Mouse (Mus musculus) limb, embryonic 11.5 days (tissue): ENCODE results near the gene Anxa3. TPM values are rescaled to one million over a fixed set of nuclear protein-coding genes. Genes with fewer than 3 reads are reported as not detected.

ENCODE experiments used
- ATAC-seq: fragments of 200-750 bp; cut with Nextera tagmentation; 2 replicates; pipeline ENCODE4 v1.8.0; 2017; ENCODE audit warnings: low read depth; ENCODE audit not compliant: insufficient number of reproducible peaks, low FRiP score, low TSS enrichment
- DNase-seq: peaks from one replicate; pipeline ENCODE4 v3.0.0-alpha.2; 2015; ENCODE audit warnings: low spot score
- H3K27ac ChIP-seq: fragments of 300-500 bp; sonication (generic); replicated peaks from 2 replicates; pipeline ENCODE4 v1.5.1; 2014; ENCODE audit warnings: low read depth, mild to moderate bottlenecking, low read length
- H3K27me3 ChIP-seq: fragments of 300-500 bp; sonication (generic); 2 replicates; pipeline ENCODE4 v1.6.1; 2014; ENCODE audit warnings: mild to moderate bottlenecking, low read length, mixed read lengths; ENCODE audit not compliant: control insufficient read depth, insufficient read depth
- H3K36me3 ChIP-seq: fragments of 300-500 bp; sonication (generic); 2 replicates; pipeline ENCODE4 v1.6.1; 2014; ENCODE audit warnings: mild to moderate bottlenecking, low read length, moderate library complexity, mixed read lengths; ENCODE audit not compliant: control insufficient read depth, insufficient read depth
- H3K4me1 ChIP-seq: fragments of 300-500 bp; sonication (generic); 2 replicates; pipeline ENCODE4 v1.6.1; 2014; ENCODE audit warnings: low read length, mixed read lengths; ENCODE audit not compliant: control insufficient read depth, insufficient read depth
- H3K4me2 ChIP-seq: fragments of 300-500 bp; sonication (generic); 2 replicates; pipeline ENCODE4 v1.6.1; 2014; ENCODE audit warnings: low read depth, mild to moderate bottlenecking, moderate library complexity; ENCODE audit not compliant: severe bottlenecking
- H3K4me3 ChIP-seq: fragments of 300-500 bp; sonication (generic); 2 replicates; pipeline ENCODE4 v1.5.1; 2014; ENCODE audit warnings: low read depth, low read length
- H3K9ac ChIP-seq: fragments of 300-500 bp; sonication (generic); 2 replicates; pipeline ENCODE4 v1.6.1; 2014; ENCODE audit warnings: mild to moderate bottlenecking, low read length
- H3K9me3 ChIP-seq: fragments of 300-500 bp; sonication (generic); 2 replicates; pipeline ENCODE4 v1.6.1; 2016; ENCODE audit warnings: low read length; ENCODE audit not compliant: control insufficient read depth
- WGBS: fragments of 180-500 bp; shearing (Covaris S2); extraction: QIAGEN DNeasy Blood & Tissue Kit; methylation state at CpG from one replicate; pipeline ENCODE4 v1.1.7; 2014; 5-methylcytosine and 5-hydroxymethylcytosine counted together
- polyA plus RNA-seq: library from polyadenylated mRNA; unstranded; fragments of >200 nt; fragmentation: Nextera tagmentation; extraction: Ambion mirVana; gene quantifications from 2 replicates; pipeline ENCODE4 v1.2.1, GENCODE M21; 2014

Anxa3 gene
- polyA plus RNA-seq, 1 experiment from 2014 or later, result 17.1 TPM

DNA sequence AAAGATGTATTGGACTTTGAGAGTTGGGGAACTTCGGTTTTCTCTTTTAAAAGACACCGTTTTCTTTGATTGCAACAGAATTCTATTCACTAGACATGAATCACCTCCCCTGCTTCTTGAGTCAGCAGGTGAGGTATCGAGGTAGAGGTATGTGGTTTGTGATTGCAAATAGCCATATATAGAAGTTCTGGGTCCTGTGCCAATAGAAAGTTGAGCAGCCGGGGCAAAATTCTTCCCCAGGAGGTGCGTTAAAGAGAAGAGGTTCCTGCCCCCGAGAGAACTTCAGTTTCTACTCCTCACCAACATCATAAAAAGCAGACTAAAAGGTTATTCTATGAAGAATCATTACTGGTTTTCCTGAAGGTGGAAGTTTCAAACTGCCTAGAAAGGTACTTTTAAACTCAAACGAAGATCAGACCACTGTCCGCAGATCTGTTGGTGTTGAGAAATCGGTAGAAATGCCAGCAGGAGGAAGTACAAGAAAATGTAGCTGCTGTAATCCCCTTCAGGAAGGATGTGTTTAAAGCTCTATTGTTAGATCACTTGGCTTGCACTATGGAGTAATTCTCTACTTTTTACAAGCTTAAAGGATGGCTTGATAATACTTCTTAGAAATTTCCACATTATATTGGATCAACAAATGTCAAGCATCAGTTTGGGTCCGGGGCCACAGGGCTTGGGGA, 955 bp downstream of the Anxa3 start:
- no peak overlapping the region for H3K27ac ChIP-seq
- no peak overlapping the region for H3K9ac ChIP-seq
- DNase-seq, result no peak
- no peaks in the 10 kb centered on the region for H3K9me3 ChIP-seq
- H3K27me3 ChIP-seq, result no peaks in the 10 kb centered on the region
- WGBS, result 55% methylated on average over 10 of the region's 10 CpGs
- 0 out of 2 replicates have a peak, but pooled peaks cover 4% of the 10 kb centered on the region for H3K4me1 ChIP-seq
- no peak for ATAC-seq
- H3K4me3 ChIP-seq, result peak overlapping the region; percentile 36; the same call in 1 of the 2 replicates
- H3K4me2 ChIP-seq, result peak overlapping the region; percentile 84; the same call in 1 of the 2 replicates
- H3K36me3 ChIP-seq, result no peaks in the 10 kb centered on the region

DNA sequence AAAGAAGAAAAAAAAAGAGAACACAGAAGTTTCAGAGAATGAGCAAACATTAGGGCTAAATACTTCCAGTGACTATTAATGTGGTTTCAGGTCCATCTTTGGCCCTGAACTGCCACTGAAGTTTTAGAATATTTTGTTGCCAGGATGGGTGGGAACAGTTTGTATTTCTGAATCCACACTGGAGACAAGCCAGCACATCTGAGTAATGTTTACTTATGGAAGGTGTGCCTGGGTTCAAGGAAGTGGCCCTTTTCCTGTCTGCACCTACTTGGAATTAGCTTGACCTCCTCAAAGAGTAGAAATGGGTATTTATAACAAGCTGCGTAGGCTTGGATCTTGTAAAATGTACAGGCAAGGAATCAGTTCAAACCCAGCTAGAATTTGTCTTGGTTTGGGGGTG, 2.6 kb downstream of the Anxa3 start:
- Histone ChIP-seq H3K27me3 (no peaks in the 10 kb centered on the region), H3K4me3 (no peak overlapping the region), H3K4me2 (no peak overlapping the region), H3K27ac (no peak overlapping the region), H3K36me3 (no peaks in the 10 kb centered on the region), H3K4me1 (0 out of 2 replicates have a peak, but pooled peaks cover 4% of the 10 kb centered on the region), H3K9me3 (no peaks in the 10 kb centered on the region), H3K9ac (no peak overlapping the region)
- ATAC-seq (no peak), DNase-seq (no peak)
- WGBS, result 97% methylated on average over 1 of the region's 1 CpGs

- H3K9me3 ChIP-seq, result no peaks in the 10 kb centered on the region
- no peak overlapping the region for H3K9ac ChIP-seq
- no peak overlapping the region for H3K27ac ChIP-seq
- H3K4me3 ChIP-seq, result no peak overlapping the region
- ATAC-seq (no peak), DNase-seq (no peak)
- peaks cover 12% of the 10 kb centered on the region; the same call in 1 of the 2 replicates for H3K4me1 ChIP-seq
- H3K27me3 ChIP-seq, result no peaks in the 10 kb centered on the region
- 90% methylated on average over 6 of the region's 6 CpGs for WGBS
- H3K36me3 ChIP-seq, result no peaks in the 10 kb centered on the region
- no peak overlapping the region for H3K4me2 ChIP-seq
These were observed 4.3 kb downstream of the Anxa3 start for GRCm38 (mm10) chr5:96797465-96797864.

- Histone ChIP-seq H3K4me3 (no peak overlapping the region), H3K9ac (no peak overlapping the region), H3K9me3 (no peaks in the 10 kb centered on the region), H3K27me3 (no peaks in the 10 kb centered on the region), H3K4me1 (peaks cover 8% of the 10 kb centered on the region; the same call in 1 of the 2 replicates), H3K36me3 (no peaks in the 10 kb centered on the region), H3K4me2 (no peak overlapping the region), H3K27ac (no peak overlapping the region)
- DNase-seq (no peak), ATAC-seq (no peak)
- WGBS, result 94% methylated on average over 9 of the region's 9 CpGs
These were observed 6.0 kb downstream of the Anxa3 start for GRCm38 (mm10) chr5:96799165-96799564.

DNA sequence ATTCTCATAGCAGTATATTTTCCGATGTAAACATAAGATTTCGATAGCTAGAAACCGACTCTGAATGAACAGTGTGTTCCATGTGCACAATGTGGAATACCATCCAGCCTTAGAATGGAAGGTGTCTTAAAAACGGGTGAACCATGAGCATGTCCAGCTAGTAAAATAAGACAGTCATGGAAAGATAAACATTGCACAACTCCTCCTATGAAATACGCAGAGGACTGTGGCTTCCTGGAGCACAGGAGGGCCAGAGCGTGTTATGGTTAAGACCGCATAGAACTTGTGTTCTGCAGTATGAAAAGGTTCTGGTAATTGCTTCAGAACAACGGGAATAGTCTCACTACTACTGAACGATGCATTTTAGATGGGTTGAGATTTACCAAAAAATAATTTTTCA, 6.8 kb downstream of the Anxa3 start:
- no peak overlapping the region for H3K4me3 ChIP-seq
- H3K4me2 ChIP-seq, result no peak overlapping the region
- DNase-seq, result no peak
- no peaks in the 10 kb centered on the region for H3K27me3 ChIP-seq
- H3K36me3 ChIP-seq, result no peaks in the 10 kb centered on the region
- WGBS, result 95% methylated on average over 9 of the region's 9 CpGs
- ATAC-seq, result no peak
- H3K9me3 ChIP-seq, result no peaks in the 10 kb centered on the region
- no peak overlapping the region for H3K27ac ChIP-seq
- no peak overlapping the region for H3K9ac ChIP-seq
- peaks cover 8% of the 10 kb centered on the region; the same call in 1 of the 2 replicates for H3K4me1 ChIP-seq

DNA sequence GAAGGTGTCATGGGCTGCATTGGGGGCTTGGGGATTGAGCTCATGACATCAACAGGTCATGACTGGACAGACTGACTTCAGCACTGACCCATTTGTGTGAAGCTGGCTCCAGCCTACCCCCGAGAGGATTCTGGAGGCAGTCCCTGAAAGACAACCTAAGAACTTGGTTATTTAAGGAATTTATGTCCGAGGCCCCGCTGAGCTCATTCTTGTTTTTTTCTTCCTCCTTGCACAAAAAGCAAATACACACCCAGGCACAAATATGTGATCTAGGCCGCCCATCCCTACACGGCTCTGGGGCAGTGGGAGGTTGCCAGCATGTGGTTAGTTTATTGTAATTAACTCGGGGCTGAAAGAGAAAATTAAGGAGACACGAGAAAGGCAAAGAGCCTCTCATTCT, 9.0 kb downstream of the Anxa3 start:
- no peak overlapping the region for H3K4me2 ChIP-seq
- no peak for DNase-seq
- no peaks in the 10 kb centered on the region for H3K36me3 ChIP-seq
- no peak overlapping the region for H3K4me3 ChIP-seq
- H3K9me3 ChIP-seq, result no peaks in the 10 kb centered on the region
- WGBS, result 27% methylated on average over 7 of the region's 7 CpGs
- ATAC-seq, result no peak
- H3K27me3 ChIP-seq, result no peaks in the 10 kb centered on the region
- no peak overlapping the region for H3K27ac ChIP-seq
- no peak overlapping the region for H3K9ac ChIP-seq
- peaks cover 8% of the 10 kb centered on the region; the same call in 1 of the 2 replicates for H3K4me1 ChIP-seq

DNA sequence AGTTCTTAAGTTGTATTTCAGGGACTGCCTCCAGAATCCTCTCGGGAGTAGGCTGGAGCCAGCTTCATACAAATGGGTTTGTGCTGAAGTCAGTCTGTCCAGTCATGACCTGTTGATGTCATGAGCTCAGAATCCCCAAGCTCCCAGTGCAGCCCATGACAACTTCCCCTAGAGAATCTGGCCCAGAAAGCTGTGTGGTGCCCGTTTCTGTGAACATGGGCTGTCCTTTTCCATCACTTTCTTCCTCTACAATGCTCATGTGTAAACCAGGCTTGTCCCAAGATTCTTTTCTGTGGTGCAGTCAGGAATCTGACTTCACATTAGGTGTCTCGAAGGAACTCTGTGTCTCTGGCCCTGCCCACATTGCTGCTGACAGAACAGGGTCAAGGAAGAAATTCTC, 10.0 kb downstream of the Anxa3 start:
- Histone ChIP-seq H3K4me3 (no peak overlapping the region), H3K36me3 (no peaks in the 10 kb centered on the region), H3K27ac (no peak overlapping the region), H3K4me1 (peaks cover 8% of the 10 kb centered on the region; the same call in 1 of the 2 replicates), H3K4me2 (no peak overlapping the region), H3K27me3 (no peaks in the 10 kb centered on the region), H3K9me3 (no peaks in the 10 kb centered on the region), H3K9ac (no peak overlapping the region)
- DNase-seq (no peak), ATAC-seq (no peak)
- 52% methylated on average over 3 of the region's 3 CpGs for WGBS

- no peak overlapping the region for H3K27ac ChIP-seq
- no peak overlapping the region for H3K4me3 ChIP-seq
- no peaks in the 10 kb centered on the region for H3K36me3 ChIP-seq
- no peak overlapping the region for H3K9ac ChIP-seq
- no peaks in the 10 kb centered on the region for H3K9me3 ChIP-seq
- ATAC-seq (no peak), DNase-seq (no peak)
- peaks cover 8% of the 10 kb centered on the region; the same call in 1 of the 2 replicates for H3K4me1 ChIP-seq
- 79% methylated on average over 4 of the region's 4 CpGs for WGBS
- H3K27me3 ChIP-seq, result no peaks in the 10 kb centered on the region
- H3K4me2 ChIP-seq, result no peak overlapping the region
These were observed 11.2 kb downstream of the Anxa3 start for GRCm38 (mm10) chr5:96804304-96804703.

DNA sequence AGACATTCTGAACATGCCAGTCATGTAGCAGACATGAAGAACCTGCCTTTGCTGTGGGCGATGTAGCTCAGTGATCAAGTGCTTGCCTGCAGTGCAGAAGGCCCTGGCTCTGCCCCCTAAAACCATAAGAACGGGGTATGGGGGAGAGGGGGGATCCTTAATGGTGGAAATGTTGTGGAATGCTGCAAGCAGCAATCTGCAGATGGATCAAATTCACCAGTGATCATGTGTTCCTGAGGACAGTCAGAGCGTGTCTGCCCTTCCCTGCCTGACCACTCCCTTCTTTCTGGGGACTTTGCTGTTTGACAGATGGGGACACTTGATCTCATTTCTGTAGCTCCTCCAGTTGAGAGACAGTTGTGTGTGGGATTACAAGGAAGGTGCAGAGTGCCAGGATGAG, 11.7 kb downstream of the Anxa3 start:
- peaks cover 8% of the 10 kb centered on the region; the same call in 1 of the 2 replicates for H3K4me1 ChIP-seq

More for the DNA sequence above, 11.7 kb downstream of the Anxa3 start:
- no peak for ATAC-seq
- H3K27me3 ChIP-seq, result no peaks in the 10 kb centered on the region
- H3K9me3 ChIP-seq, result no peaks in the 10 kb centered on the region
- no peaks in the 10 kb centered on the region for H3K36me3 ChIP-seq
- no peak overlapping the region for H3K4me2 ChIP-seq
- H3K9ac ChIP-seq, result no peak overlapping the region
- WGBS, result 75% methylated on average over 3 of the region's 3 CpGs
- no peak overlapping the region for H3K27ac ChIP-seq
- DNase-seq, result no peak
- H3K4me3 ChIP-seq, result no peak overlapping the region
